Mouse (Mus musculus) kidney, embryonic 16.5 days (tissue): ENCODE measurements around the gene Rcn3. TPM values are rescaled to one million over a fixed set of nuclear protein-coding genes. Genes with fewer than 3 reads are reported as not detected.

Experiments used
- ATAC-seq: fragments of 200-750 bp; cut with Nextera tagmentation; 2 replicates; pipeline ENCODE4 v1.8.0; 2017; ENCODE audit warnings: moderate TSS enrichment; ENCODE audit not compliant: low FRiP score, low TSS enrichment
- H3K27ac ChIP-seq: fragments of 300-500 bp; sonication (generic); 2 replicates; pipeline ENCODE4 v1.5.1; 2014; ENCODE audit warnings: low read length
- H3K27me3 ChIP-seq: fragments of 300-500 bp; sonication (generic); 2 replicates; pipeline ENCODE4 v1.6.1; 2014; ENCODE audit warnings: low read length, control low read depth, mixed read lengths; ENCODE audit not compliant: insufficient read depth
- H3K36me3 ChIP-seq: fragments of 300-500 bp; sonication (generic); 2 replicates; pipeline ENCODE4 v1.6.1; 2014; ENCODE audit warnings: low read length, control low read depth, mixed read lengths; ENCODE audit not compliant: insufficient read depth
- H3K4me1 ChIP-seq: fragments of 300-500 bp; sonication (generic); 2 replicates; pipeline ENCODE4 v1.6.1; 2014; ENCODE audit warnings: low read length, control low read depth, mixed read lengths; ENCODE audit not compliant: insufficient read depth
- H3K4me2 ChIP-seq: fragments of 300-500 bp; sonication (generic); replicated peaks from 2 replicates; pipeline ENCODE4 v1.6.1; 2014; ENCODE audit warnings: low read depth, low read length
- H3K4me3 ChIP-seq: fragments of 300-500 bp; sonication (generic); 2 replicates; pipeline ENCODE4 v1.5.1; 2014; ENCODE audit warnings: mild to moderate bottlenecking, low read length
- H3K9ac ChIP-seq: fragments of 300-500 bp; sonication (generic); replicated peaks from 2 replicates; pipeline ENCODE4 v1.6.1; 2014; ENCODE audit warnings: low read length
- H3K9me3 ChIP-seq: fragments of 300-500 bp; sonication (generic); 2 replicates; pipeline ENCODE4 v1.6.1; 2016; ENCODE audit warnings: low read length, control low read depth
- WGBS: fragments of 180-500 bp; shearing (Covaris S2); extraction: QIAGEN DNeasy Blood & Tissue Kit; methylation state at CpG from one replicate; pipeline ENCODE4 v1.1.7; 2014; 5-methylcytosine and 5-hydroxymethylcytosine counted together
- polyA plus RNA-seq: library from polyadenylated mRNA; unstranded; fragments of >200 nt; fragmentation: Nextera tagmentation; extraction: Ambion mirVana; gene quantifications from 2 replicates; pipeline ENCODE4 v1.2.1, GENCODE M21; 2015

Gene Rcn3
- polyA plus RNA-seq, 1 experiment from 2014 or later = 369 TPM

- Histone ChIP-seq H3K4me3 (peak overlapping the region; percentile 86), H3K9me3 (no peaks in the 10 kb centered on the region), H3K9ac (peak overlapping the region; percentile 95), H3K27ac (peak overlapping the region; percentile 100), H3K36me3 (peaks cover 33% of the 10 kb centered on the region), H3K4me1 (peaks cover 17% of the 10 kb centered on the region), H3K4me2 (peak overlapping the region; percentile 98), H3K27me3 (no peaks in the 10 kb centered on the region)
- 0% methylated on average over 38 of the region's 38 CpGs for WGBS
- no peak for ATAC-seq
Measured at GRCm38 (mm10) chr7:45052181-45052861, 39.7 kb downstream of the Rcn3 start.

GRCm38 (mm10) chr7:45051601-45051974 is 40.4 kb downstream of the Rcn3 start:
- H3K27ac ChIP-seq = peak overlapping the region; percentile 100
- 1% methylated on average over 13 of the region's 13 CpGs for WGBS
- H3K4me2 ChIP-seq = peak overlapping the region; percentile 98
- ATAC-seq = no peak
- peak overlapping the region; percentile 86 for H3K4me3 ChIP-seq
- H3K36me3 ChIP-seq = peaks cover 41% of the 10 kb centered on the region
- H3K9me3 ChIP-seq = no peaks in the 10 kb centered on the region
- no peaks in the 10 kb centered on the region for H3K27me3 ChIP-seq
- H3K4me1 ChIP-seq = peaks cover 17% of the 10 kb centered on the region
- peak overlapping the region; percentile 95 for H3K9ac ChIP-seq

- Histone ChIP-seq H3K27ac (peak overlapping the region; percentile 100), H3K27me3 (no peaks in the 10 kb centered on the region), H3K4me3 (peak overlapping the region; percentile 86), H3K9me3 (no peaks in the 10 kb centered on the region), H3K4me2 (peak overlapping the region; percentile 98), H3K4me1 (peaks cover 17% of the 10 kb centered on the region), H3K36me3 (peaks cover 46% of the 10 kb centered on the region), H3K9ac (peak overlapping the region; percentile 95)
- ATAC-seq = peak; percentile 10; the same call in 1 of the 2 replicates
- WGBS = 3% methylated on average over 16 of the region's 16 CpGs
Measured at GRCm38 (mm10) chr7:45050945-45051600, 40.9 kb downstream of the Rcn3 start.

- H3K36me3 ChIP-seq = peaks cover 65% of the 10 kb centered on the region
- no peak overlapping the region for H3K4me3 ChIP-seq
- no peak overlapping the region for H3K4me2 ChIP-seq
- WGBS = 86% methylated on average over 23 of the region's 23 CpGs
- H3K4me1 ChIP-seq = peaks cover 17% of the 10 kb centered on the region
- 0 out of 2 replicates have a peak overlapping the region, but pooled peaks have one; percentile 0 for H3K9ac ChIP-seq
- H3K27ac ChIP-seq = no peak overlapping the region
- no peaks in the 10 kb centered on the region for H3K27me3 ChIP-seq
- no peak for ATAC-seq
- H3K9me3 ChIP-seq = no peaks in the 10 kb centered on the region
Measured at GRCm38 (mm10) chr7:45048923-45049657, 42.9 kb downstream of the Rcn3 start.

- no peaks in the 10 kb centered on the region for H3K9me3 ChIP-seq
- H3K27ac ChIP-seq = no peak overlapping the region
- peaks cover 72% of the 10 kb centered on the region for H3K36me3 ChIP-seq
- no peak overlapping the region for H3K9ac ChIP-seq
- no peak overlapping the region for H3K4me3 ChIP-seq
- WGBS = 89% methylated on average over 38 of the region's 38 CpGs
- H3K4me2 ChIP-seq = no peak overlapping the region
- no peak for ATAC-seq
- no peaks in the 10 kb centered on the region for H3K27me3 ChIP-seq
- H3K4me1 ChIP-seq = peaks cover 17% of the 10 kb centered on the region
Measured at GRCm38 (mm10) chr7:45048001-45048890, 43.8 kb downstream of the Rcn3 start.

- ATAC-seq = no peak
- H3K4me1 ChIP-seq = peaks cover 17% of the 10 kb centered on the region
- H3K9me3 ChIP-seq = no peaks in the 10 kb centered on the region
- no peak overlapping the region for H3K27ac ChIP-seq
- H3K36me3 ChIP-seq = peaks cover 80% of the 10 kb centered on the region
- no peaks in the 10 kb centered on the region for H3K27me3 ChIP-seq
- H3K4me3 ChIP-seq = no peak overlapping the region
- H3K9ac ChIP-seq = no peak overlapping the region
- H3K4me2 ChIP-seq = no peak overlapping the region
- WGBS = 94% methylated on average over 14 of the region's 14 CpGs
Measured at GRCm38 (mm10) chr7:45047491-45047890, 44.5 kb downstream of the Rcn3 start.

GRCm38 (mm10) chr7:45046853-45047350 is 45.1 kb downstream of the Rcn3 start:
- no peak overlapping the region for H3K4me2 ChIP-seq
- no peaks in the 10 kb centered on the region for H3K27me3 ChIP-seq
- no peaks in the 10 kb centered on the region for H3K9me3 ChIP-seq
- peaks cover 15% of the 10 kb centered on the region for H3K4me1 ChIP-seq
- no peak overlapping the region for H3K9ac ChIP-seq
- ATAC-seq = no peak
- H3K27ac ChIP-seq = no peak overlapping the region
- peaks cover 86% of the 10 kb centered on the region for H3K36me3 ChIP-seq
- 96% methylated on average over 26 of the region's 26 CpGs for WGBS
- no peak overlapping the region for H3K4me3 ChIP-seq

- H3K27me3 ChIP-seq = no peaks in the 10 kb centered on the region
- peaks cover 96% of the 10 kb centered on the region for H3K36me3 ChIP-seq
- no peaks in the 10 kb centered on the region for H3K9me3 ChIP-seq
- no peak overlapping the region for H3K27ac ChIP-seq
- H3K4me1 ChIP-seq = peaks cover 5% of the 10 kb centered on the region
- H3K4me3 ChIP-seq = no peak overlapping the region
- H3K9ac ChIP-seq = no peak overlapping the region
- WGBS = 91% methylated on average over 22 of the region's 22 CpGs
- no peak for ATAC-seq
- no peak overlapping the region for H3K4me2 ChIP-seq
Measured at GRCm38 (mm10) chr7:45045741-45046140, 46.3 kb downstream of the Rcn3 start.

- no peak overlapping the region for H3K4me3 ChIP-seq
- H3K4me2 ChIP-seq = no peak overlapping the region
- H3K4me1 ChIP-seq = no peaks in the 10 kb centered on the region
- H3K9me3 ChIP-seq = no peaks in the 10 kb centered on the region
- H3K36me3 ChIP-seq = peaks cover 93% of the 10 kb centered on the region
- H3K9ac ChIP-seq = no peak overlapping the region
- WGBS = 94% methylated on average over 12 of the region's 14 CpGs
- no peaks in the 10 kb centered on the region for H3K27me3 ChIP-seq
- ATAC-seq = no peak
- H3K27ac ChIP-seq = no peak overlapping the region
Measured at GRCm38 (mm10) chr7:45043307-45043706, 48.7 kb downstream of the Rcn3 start.
